Mouse (Mus musculus): ENCODE measurements around the gene Unc50.
A peak's percentile ranks its signal among the peaks of the same experiment; 100 is the strongest.

Unc50 gene

GRCm38 (mm10) chr1:37429366-37430296 is at the start of gene Unc50, which contains the start of gene Coa5:
Gene Unc50 (plus strand): TSS chr1:37430139.
Gene Coa5 (minus strand): TSS chr1:37430103.
- peak; percentile 96 for DNase-seq (ENCODE audit: low spot score in 2 of 2)

GRCm38 (mm10) chr1:37380913-37381312 is 49.0 kb upstream of the Unc50 start:
- DNase-seq (ENCODE audit: low spot score in 2 of 2), result no peak

- DNase-seq (ENCODE audit: low spot score in 2 of 2), result no peak
These were observed 45.6 kb upstream of the Unc50 start for GRCm38 (mm10) chr1:37384304-37384703.

GRCm38 (mm10) chr1:37386448-37386971 is 43.4 kb upstream of the Unc50 start:
- no peak for DNase-seq (ENCODE audit: low spot score in 2 of 2)

- DNase-seq (ENCODE audit: low spot score in 2 of 2), result peak; percentile 34 to 50
These were observed 36.8 kb upstream of the Unc50 start for GRCm38 (mm10) chr1:37393174-37393573.

- DNase-seq (ENCODE audit: low spot score in 2 of 2), result no peak
These were observed 33.5 kb upstream of the Unc50 start for GRCm38 (mm10) chr1:37396481-37396880.

- no peak for DNase-seq (ENCODE audit: low spot score in 2 of 2)
These were observed 31.0 kb upstream of the Unc50 start for GRCm38 (mm10) chr1:37398961-37399360.

- DNase-seq (ENCODE audit: low spot score in 2 of 2), result no peak
These were observed 30.2 kb upstream of the Unc50 start for GRCm38 (mm10) chr1:37399734-37400133.

- peak; percentile 55 to 68 for DNase-seq (ENCODE audit: low spot score in 2 of 2)
These were observed 28.3 kb upstream of the Unc50 start for GRCm38 (mm10) chr1:37401687-37402086.

- no peak for DNase-seq (ENCODE audit: low spot score in 2 of 2)
These were observed 24.8 kb upstream of the Unc50 start for GRCm38 (mm10) chr1:37405137-37405536.

GRCm38 (mm10) chr1:37407228-37407627 is 22.7 kb upstream of the Unc50 start:
- DNase-seq (ENCODE audit: low spot score in 2 of 2), result no peak

GRCm38 (mm10) chr1:37408059-37408458 is 21.9 kb upstream of the Unc50 start:
- DNase-seq (ENCODE audit: low spot score in 2 of 2), result no peak

- no peak for DNase-seq (ENCODE audit: low spot score in 2 of 2)
These were observed 21.3 kb upstream of the Unc50 start for GRCm38 (mm10) chr1:37408678-37409077.

GRCm38 (mm10) chr1:37409647-37410046 is 20.3 kb upstream of the Unc50 start:
- no peak for DNase-seq (ENCODE audit: low spot score in 2 of 2)

GRCm38 (mm10) chr1:37415394-37415793 is 14.5 kb upstream of the Unc50 start:
- no peak for DNase-seq (ENCODE audit: low spot score in 2 of 2)

- DNase-seq (ENCODE audit: low spot score in 2 of 2), result peak; percentile 20 to 35
These were observed 10.5 kb upstream of the Unc50 start for GRCm38 (mm10) chr1:37419420-37419819.

GRCm38 (mm10) chr1:37427144-37427875 is 2.6 kb upstream of the Unc50 start:
- DNase-seq (ENCODE audit: low spot score in 2 of 2), result no peak

GRCm38 (mm10) chr1:37428911-37429310 is 1.0 kb upstream of the Unc50 start:
- no peak for DNase-seq (ENCODE audit: low spot score in 2 of 2)

- DNase-seq (ENCODE audit: low spot score in 2 of 2), result no peak
These were observed 430 bp downstream of the Unc50 start for GRCm38 (mm10) chr1:37430297-37430840.

GRCm38 (mm10) chr1:37436419-37436818 is 6.5 kb downstream of the Unc50 start:
- DNase-seq (ENCODE audit: low spot score in 2 of 2), result no peak

GRCm38 (mm10) chr1:37442848-37443835 is 13.2 kb downstream of the Unc50 start:
- no peak for DNase-seq (ENCODE audit: low spot score in 2 of 2)
